Mouse (Mus musculus) embryonic facial prominence, embryonic 14.5 days (tissue): ENCODE measurements at regions not wholly inside any gene's neighbourhood (a gene's known extent, or its start where the extent isn't known, plus 50 kb on each side); places are given as distances from the start of the nearest gene placed in this dataset.
A peak's percentile ranks its signal among the peaks of the same experiment; 100 is the strongest.

Source experiments
- ATAC-seq: fragments of 200-750 bp; cut with Nextera tagmentation; 2 replicates; pipeline ENCODE4 v1.8.0; 2017; ENCODE audit warnings: low read depth, moderate number of reproducible peaks, moderate TSS enrichment
- DNase-seq: peaks from one replicate; pipeline ENCODE4 v3.0.0-alpha.2; 2015; ENCODE audit warnings: low spot score
- H3K27ac ChIP-seq: fragments of 300-500 bp; sonication (generic); replicated peaks from 2 replicates; pipeline ENCODE4 v1.5.1; 2014; ENCODE audit warnings: low read depth, mild to moderate bottlenecking, low read length, moderate library complexity
- H3K27me3 ChIP-seq: fragments of 300-500 bp; sonication (generic); replicated peaks from 2 replicates; pipeline ENCODE4 v1.6.1; 2014; ENCODE audit warnings: low read length; ENCODE audit not compliant: control insufficient read depth, insufficient read depth
- H3K36me3 ChIP-seq: fragments of 300-500 bp; sonication (generic); 2 replicates; pipeline ENCODE4 v1.6.1; 2014; ENCODE audit warnings: low read length, mixed read lengths; ENCODE audit not compliant: control insufficient read depth, insufficient read depth
- H3K4me1 ChIP-seq: fragments of 300-500 bp; sonication (generic); 2 replicates; pipeline ENCODE4 v1.6.1; 2014; ENCODE audit warnings: antibody characterized with exemption, low read length; ENCODE audit not compliant: control insufficient read depth, insufficient read depth
- H3K4me2 ChIP-seq: fragments of 300-500 bp; sonication (generic); 2 replicates; pipeline ENCODE4 v1.6.1; 2014; ENCODE audit warnings: low read depth, mild to moderate bottlenecking, low read length, moderate library complexity, mixed read lengths
- H3K4me3 ChIP-seq: fragments of 300-500 bp; sonication (generic); 2 replicates; pipeline ENCODE4 v1.5.1; 2014; ENCODE audit warnings: low read depth, mild to moderate bottlenecking, low read length
- H3K9ac ChIP-seq: fragments of 300-500 bp; sonication (generic); 2 replicates; pipeline ENCODE4 v1.6.1; 2014; ENCODE audit warnings: low read depth, mild to moderate bottlenecking, low read length, moderate library complexity, mixed read lengths
- H3K9me3 ChIP-seq: fragments of 300-500 bp; sonication (generic); 2 replicates; pipeline ENCODE4 v1.6.1; 2016; ENCODE audit warnings: low read length; ENCODE audit not compliant: control insufficient read depth
- WGBS: fragments of 180-500 bp; shearing (Covaris S2); extraction: QIAGEN DNeasy Blood & Tissue Kit; methylation state at CpG from one replicate; pipeline ENCODE4 v1.1.7; 2014; 5-methylcytosine and 5-hydroxymethylcytosine counted together

DNA sequence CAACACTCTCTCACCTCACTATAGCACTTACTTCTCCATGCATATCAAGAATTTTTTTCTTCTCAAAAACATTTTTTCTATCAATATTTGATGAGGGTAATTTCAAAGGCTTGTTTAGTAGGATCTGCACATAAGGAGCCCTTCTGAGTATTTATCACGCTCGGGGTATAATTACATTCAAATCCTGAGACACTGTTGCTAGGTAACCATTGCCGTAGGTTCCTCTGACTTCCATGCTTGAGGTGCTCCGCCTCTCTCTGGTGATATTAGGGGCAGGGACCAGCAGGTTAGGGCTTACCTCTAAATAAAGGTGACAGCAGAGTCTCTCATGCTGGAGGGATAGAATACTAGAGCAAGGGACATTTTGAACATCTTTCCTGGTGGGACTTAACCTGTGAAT, 54.4 kb upstream of the 9630041A04Rik start:
- Histone ChIP-seq H3K27me3 (no peaks in the 10 kb centered on the region), H3K36me3 (no peaks in the 10 kb centered on the region), H3K4me3 (no peak overlapping the region), H3K4me1 (no peaks in the 10 kb centered on the region), H3K4me2 (no peak overlapping the region), H3K27ac (no peak overlapping the region), H3K9ac (no peak overlapping the region), H3K9me3 (no peaks in the 10 kb centered on the region)
- DNase-seq (peak; percentile 33), ATAC-seq (peak; percentile 71; the same call in 1 of the 2 replicates)
- 52% methylated on average over 4 of the region's 4 CpGs for WGBS

DNA sequence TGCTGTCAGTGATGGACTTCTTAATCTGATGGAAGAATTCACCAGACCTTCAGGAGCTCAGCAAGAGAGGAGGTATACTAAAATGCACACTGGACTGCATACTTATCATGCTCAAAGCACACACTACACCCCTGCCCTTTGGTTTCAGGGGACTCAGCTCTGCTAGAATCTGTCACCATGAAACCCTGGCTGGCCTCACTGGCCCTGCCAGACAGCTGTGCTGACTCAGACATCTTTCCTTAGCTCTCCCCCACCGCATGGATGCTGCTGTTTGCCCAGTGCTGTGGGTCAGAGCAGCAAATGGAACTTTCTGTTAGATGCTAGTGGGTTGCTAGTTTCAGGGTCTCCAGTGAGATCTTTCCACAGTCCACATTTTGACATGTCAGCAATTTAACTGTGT, 64.9 kb upstream of the 9630041A04Rik start:
- ATAC-seq (no peak), DNase-seq (no peak)
- Histone ChIP-seq H3K9me3 (no peaks in the 10 kb centered on the region), H3K27ac (no peak overlapping the region), H3K9ac (no peak overlapping the region), H3K4me3 (no peak overlapping the region), H3K36me3 (no peaks in the 10 kb centered on the region), H3K4me1 (no peaks in the 10 kb centered on the region), H3K27me3 (no peaks in the 10 kb centered on the region), H3K4me2 (no peak overlapping the region)
- whole genome bisulfite sequencing: 71% methylated on average over 1 of the region's 1 CpGs

DNA sequence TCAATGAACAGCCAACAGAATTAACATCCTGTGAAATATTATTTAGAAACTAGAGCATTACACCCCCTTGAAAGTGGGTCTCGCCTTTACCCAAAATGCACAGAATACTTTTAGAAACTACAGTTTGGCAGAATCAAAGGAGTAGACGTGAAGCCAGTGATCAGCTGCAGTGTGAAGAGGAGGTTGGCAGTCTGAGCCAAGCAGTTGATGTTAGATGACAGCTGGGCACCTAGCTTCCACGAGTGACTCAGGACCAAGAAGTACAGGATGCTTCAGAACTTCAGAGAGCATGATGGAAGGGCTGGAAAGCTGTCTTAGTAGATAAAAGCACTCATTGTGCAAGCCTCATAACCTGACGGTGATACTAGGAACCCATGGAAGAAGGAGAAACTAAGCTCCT, 65.6 kb upstream of the 9630041A04Rik start:
- H3K4me1 ChIP-seq: no peaks in the 10 kb centered on the region
- DNase-seq (no peak), ATAC-seq (no peak)
- WGBS: 64% methylated on average over 4 of the region's 4 CpGs
- no peak overlapping the region for H3K9ac ChIP-seq
- H3K4me2 ChIP-seq: no peak overlapping the region
- H3K4me3 ChIP-seq: no peak overlapping the region
- H3K36me3 ChIP-seq: no peaks in the 10 kb centered on the region
- no peaks in the 10 kb centered on the region for H3K9me3 ChIP-seq
- no peak overlapping the region for H3K27ac ChIP-seq
- H3K27me3 ChIP-seq: no peaks in the 10 kb centered on the region

DNA sequence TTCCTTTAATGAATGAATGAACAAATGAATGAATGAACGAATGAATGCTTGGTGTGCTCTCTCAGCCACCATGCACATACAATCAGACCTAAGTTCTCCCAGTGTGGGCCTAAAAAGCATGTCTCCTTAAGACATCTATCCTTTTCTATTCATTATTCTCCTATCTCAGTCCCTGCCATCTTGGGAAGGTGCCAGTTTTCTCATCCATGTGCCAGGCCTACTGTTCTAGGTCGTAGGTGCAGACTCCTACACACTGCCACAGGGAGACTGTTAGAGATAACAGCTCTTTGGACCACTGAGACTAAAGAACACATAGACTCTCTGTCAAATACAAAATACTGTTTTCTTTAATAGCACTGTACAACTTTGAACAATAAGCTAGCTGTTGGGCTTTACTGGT, 66.2 kb upstream of the 9630041A04Rik start:
- DNase-seq (no peak), ATAC-seq (no peak)
- Histone ChIP-seq H3K4me3 (no peak overlapping the region), H3K4me2 (no peak overlapping the region), H3K9ac (no peak overlapping the region), H3K27me3 (no peaks in the 10 kb centered on the region), H3K36me3 (no peaks in the 10 kb centered on the region), H3K4me1 (no peaks in the 10 kb centered on the region), H3K9me3 (no peaks in the 10 kb centered on the region), H3K27ac (no peak overlapping the region)
- 78% methylated on average over 2 of the region's 2 CpGs for WGBS

DNA sequence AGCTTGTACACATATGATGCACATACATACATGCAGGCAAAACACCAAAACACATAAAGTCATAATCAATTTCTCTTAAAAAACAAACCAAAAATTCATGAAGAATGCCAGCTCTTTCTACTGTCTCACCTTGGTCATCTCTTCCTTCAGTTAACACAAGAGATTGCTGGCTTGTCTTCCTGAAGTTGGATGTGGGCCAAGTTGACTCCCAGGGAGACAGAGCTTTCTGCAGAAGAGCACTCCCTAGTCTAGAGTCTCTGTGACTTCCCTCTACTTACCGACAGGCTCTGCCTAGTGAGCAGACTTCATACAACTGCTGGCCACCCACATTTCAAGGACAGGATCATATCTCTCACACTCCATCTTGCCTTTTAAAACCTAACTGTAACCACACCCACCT, 70.7 kb upstream of the 9630041A04Rik start:
- WGBS: 68% methylated on average over 1 of the region's 1 CpGs
- DNase-seq (no peak), ATAC-seq (no peak)
- no peaks in the 10 kb centered on the region for H3K9me3 ChIP-seq
- no peaks in the 10 kb centered on the region for H3K36me3 ChIP-seq
- H3K27me3 ChIP-seq: no peaks in the 10 kb centered on the region
- H3K9ac ChIP-seq: no peak overlapping the region
- no peak overlapping the region for H3K27ac ChIP-seq
- no peaks in the 10 kb centered on the region for H3K4me1 ChIP-seq
- no peak overlapping the region for H3K4me3 ChIP-seq
- no peak overlapping the region for H3K4me2 ChIP-seq

DNA sequence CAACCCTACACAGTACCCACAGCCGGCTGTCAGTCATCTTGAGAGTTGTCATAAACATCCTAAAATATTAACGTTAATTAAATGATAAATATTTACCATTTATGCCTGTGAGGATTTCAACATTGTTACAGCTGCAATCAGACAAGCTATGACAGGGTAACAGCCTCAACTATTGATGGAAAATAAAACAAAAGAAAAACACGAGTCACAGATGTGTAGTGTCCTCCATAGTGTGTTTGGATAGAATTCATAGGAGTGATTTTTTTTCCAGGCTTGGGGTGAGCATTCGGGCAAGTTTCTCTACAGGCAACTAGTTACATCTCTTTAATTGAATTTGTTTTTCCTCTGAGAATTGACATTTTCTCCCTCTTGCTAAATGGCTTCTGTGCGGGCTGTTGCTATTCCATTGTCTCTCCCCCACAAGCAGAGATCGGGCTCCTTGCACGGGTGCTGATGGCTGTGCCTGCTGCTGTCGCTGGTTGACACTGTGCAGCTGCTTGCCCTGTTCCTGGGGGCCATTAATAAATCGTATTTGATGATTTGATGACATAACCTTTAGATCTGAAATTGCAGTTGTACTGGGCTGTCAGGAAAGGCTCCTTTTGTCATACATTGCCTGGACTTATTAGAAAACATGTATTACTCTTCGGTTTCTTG, 120.6 kb upstream of the 9630041A04Rik start:
- no peak overlapping the region for H3K27ac ChIP-seq
- H3K27me3 ChIP-seq: no peaks in the 10 kb centered on the region
- no peaks in the 10 kb centered on the region for H3K4me1 ChIP-seq
- H3K9ac ChIP-seq: no peak overlapping the region
- H3K36me3 ChIP-seq: no peaks in the 10 kb centered on the region
- H3K9me3 ChIP-seq: no peaks in the 10 kb centered on the region
- DNase-seq: no peak
- WGBS: 59% methylated on average over 10 of the region's 10 CpGs
- H3K4me2 ChIP-seq: no peak overlapping the region
- ATAC-seq: no peak
- no peak overlapping the region for H3K4me3 ChIP-seq

DNA sequence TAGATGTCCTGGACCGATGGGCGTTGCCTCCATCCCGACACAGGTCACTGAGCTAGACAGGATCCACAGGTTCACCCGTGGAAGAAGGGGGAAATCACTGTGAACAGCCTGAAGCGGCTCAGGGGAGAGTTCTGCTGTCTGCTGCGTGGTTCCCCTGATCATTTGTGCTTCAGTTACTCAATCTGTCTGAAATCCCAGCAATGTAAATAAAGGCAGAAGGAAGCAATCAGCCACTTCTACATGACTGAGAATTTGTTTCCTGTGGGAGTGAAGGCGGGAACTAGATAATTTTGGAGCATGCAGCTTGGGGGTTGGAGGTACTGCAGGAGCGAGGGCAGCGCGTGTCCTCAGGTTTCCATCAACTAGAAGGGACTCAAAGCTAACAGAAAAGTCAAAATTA, 122.3 kb upstream of the 9630041A04Rik start:
- no peak overlapping the region for H3K27ac ChIP-seq
- no peak overlapping the region for H3K4me3 ChIP-seq
- no peaks in the 10 kb centered on the region for H3K9me3 ChIP-seq
- no peaks in the 10 kb centered on the region for H3K4me1 ChIP-seq
- H3K36me3 ChIP-seq: no peaks in the 10 kb centered on the region
- H3K4me2 ChIP-seq: peak overlapping the region; percentile 7; the same call in 1 of the 2 replicates
- 33% methylated on average over 10 of the region's 10 CpGs for WGBS
- peak; percentile 53 for DNase-seq
- no peak overlapping the region for H3K9ac ChIP-seq
- no peaks in the 10 kb centered on the region for H3K27me3 ChIP-seq
- no peak for ATAC-seq

DNA sequence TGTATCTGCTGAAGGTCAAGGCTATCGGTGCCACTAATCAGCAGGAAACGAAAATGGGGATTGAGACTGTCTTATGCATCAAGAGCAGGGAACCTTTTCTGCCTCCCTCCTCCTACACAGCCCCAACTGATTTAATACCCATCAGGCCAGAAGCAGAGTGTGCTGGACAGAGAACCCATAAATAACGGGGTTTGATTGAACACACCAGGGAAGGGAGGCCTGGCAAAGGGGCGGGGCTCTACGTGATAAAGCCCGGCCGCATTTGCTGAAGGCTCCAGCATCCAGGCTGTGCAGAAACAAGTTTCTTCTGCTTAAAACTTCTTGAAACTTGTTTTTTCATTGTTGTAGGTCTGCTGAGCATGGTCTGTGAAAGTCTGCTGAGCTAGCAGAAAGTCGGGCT, 127.4 kb upstream of the 9630041A04Rik start:
- peaks cover 4% of the 10 kb centered on the region; the same call in 1 of the 2 replicates for H3K4me1 ChIP-seq
- 63% methylated on average over 8 of the region's 8 CpGs for WGBS
- no peak overlapping the region for H3K4me3 ChIP-seq
- no peaks in the 10 kb centered on the region for H3K36me3 ChIP-seq
- H3K27ac ChIP-seq: no peak overlapping the region
- H3K9me3 ChIP-seq: no peaks in the 10 kb centered on the region
- H3K27me3 ChIP-seq: no peaks in the 10 kb centered on the region
- DNase-seq: no peak
- no peak for ATAC-seq
- H3K4me2 ChIP-seq: no peak overlapping the region
- no peak overlapping the region for H3K9ac ChIP-seq

DNA sequence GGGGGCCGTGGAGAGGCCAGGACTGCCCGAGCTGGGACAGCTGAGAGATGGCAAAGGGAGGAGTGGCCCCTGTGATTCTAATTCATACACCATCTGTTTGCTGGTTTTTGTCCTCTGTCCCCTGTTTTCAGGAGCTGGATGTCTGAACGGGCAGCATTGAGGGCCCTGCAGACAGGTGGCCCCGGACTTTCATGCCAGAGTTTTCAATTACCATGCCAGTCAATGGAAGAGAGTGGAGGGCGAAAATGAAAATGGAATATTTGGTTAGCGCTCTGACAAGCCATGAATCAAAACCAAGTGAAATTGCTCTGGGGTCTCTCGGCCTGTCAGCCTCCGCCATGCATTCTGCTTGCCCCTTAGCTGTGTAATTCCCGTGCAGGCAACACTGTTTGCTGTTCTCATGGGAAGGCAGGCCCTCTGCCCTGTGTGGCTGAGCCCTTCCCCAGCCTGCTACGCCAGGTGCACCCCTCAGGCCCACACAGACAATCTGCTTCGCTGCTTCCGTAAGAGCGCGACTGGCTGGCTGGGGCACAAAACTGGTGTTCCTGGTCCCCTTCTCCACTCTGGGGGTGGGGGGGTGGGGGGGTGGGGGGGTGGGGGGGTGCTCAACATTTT, 127.9 kb upstream of the 9630041A04Rik start:
- H3K36me3 ChIP-seq: no peaks in the 10 kb centered on the region
- no peak overlapping the region for H3K4me3 ChIP-seq
- ATAC-seq (no peak), DNase-seq (no peak)
- H3K27ac ChIP-seq: no peak overlapping the region
- no peaks in the 10 kb centered on the region for H3K9me3 ChIP-seq
- no peak overlapping the region for H3K9ac ChIP-seq
- no peak overlapping the region for H3K4me2 ChIP-seq
- WGBS: 62% methylated on average over 14 of the region's 14 CpGs
- no peaks in the 10 kb centered on the region for H3K27me3 ChIP-seq
- H3K4me1 ChIP-seq: peaks cover 4% of the 10 kb centered on the region; the same call in 1 of the 2 replicates
